Mouse (Mus musculus): ENCODE measurements around the gene Gm10181. TPM values are rescaled to one million over a fixed set of nuclear protein-coding genes. Genes with fewer than 3 reads are reported as not detected.

Gene Gm10181
- polyA plus RNA-seq, 1 experiment from 2014 or later = not detected

- ATAC-seq (ENCODE audit: insufficient read depth, low FRiP score, low TSS enrichment) = no peak
Observed at GRCm38 (mm10) chr9:25132253-25132652, 43.0 kb downstream of the Gm10181 start.

GRCm38 (mm10) chr9:25132920-25133319, 43.7 kb downstream of the Gm10181 start:
- H3K4me1 ChIP-seq (ENCODE audit: control insufficient read depth, insufficient read depth, low read length) = no peaks in the 10 kb centered on the region
- H3K9ac ChIP-seq (ENCODE audit: low read length) = no peak overlapping the region
- ATAC-seq (ENCODE audit: insufficient read depth, low FRiP score, low TSS enrichment) = no peak
- no peak overlapping the region for H3K27ac ChIP-seq (ENCODE audit: low read depth, low read length)
- H3K27me3 ChIP-seq (ENCODE audit: control insufficient read depth, insufficient read depth, low read length) = no peaks in the 10 kb centered on the region
- H3K9me3 ChIP-seq (ENCODE audit: control insufficient read depth, low read length) = no peaks in the 10 kb centered on the region
- H3K4me2 ChIP-seq (ENCODE audit: low read depth) = no peak overlapping the region
- no peaks in the 10 kb centered on the region; the same call in 1 of the 2 replicates for H3K36me3 ChIP-seq (ENCODE audit: control insufficient read depth, insufficient read depth, low read length)
- 80% methylated on average over 4 of the region's 4 CpGs for WGBS
- no peak for DNase-seq (ENCODE audit: low spot score)
- no peak overlapping the region for H3K4me3 ChIP-seq (ENCODE audit: low read depth, low read length)

More at GRCm38 (mm10) chr9:25132253-25132652, 43.0 kb downstream of the Gm10181 start:
- Histone ChIP-seq H3K4me2 (ENCODE audit: low read depth) (no peak overlapping the region), H3K4me3 (ENCODE audit: low read depth, low read length) (no peak overlapping the region), H3K36me3 (ENCODE audit: control insufficient read depth, insufficient read depth, low read length) (no peaks in the 10 kb centered on the region; the same call in 1 of the 2 replicates), H3K27ac (ENCODE audit: low read depth, low read length) (no peak overlapping the region), H3K4me1 (ENCODE audit: control insufficient read depth, insufficient read depth, low read length) (no peaks in the 10 kb centered on the region), H3K27me3 (ENCODE audit: control insufficient read depth, insufficient read depth, low read length) (no peaks in the 10 kb centered on the region), H3K9ac (ENCODE audit: low read length) (no peak overlapping the region), H3K9me3 (ENCODE audit: control insufficient read depth, low read length) (no peaks in the 10 kb centered on the region)
- no peak for DNase-seq (ENCODE audit: low spot score)

GRCm38 (mm10) chr9:25138900-25139299, 49.7 kb downstream of the Gm10181 start:
- H3K36me3 ChIP-seq (ENCODE audit: control insufficient read depth, insufficient read depth, low read length) = no peaks in the 10 kb centered on the region
- no peak for ATAC-seq (ENCODE audit: insufficient read depth, low FRiP score, low TSS enrichment)
- no peak overlapping the region for H3K9ac ChIP-seq (ENCODE audit: low read length)
- no peak overlapping the region for H3K4me3 ChIP-seq (ENCODE audit: low read depth, low read length)
- H3K4me2 ChIP-seq (ENCODE audit: low read depth) = no peak overlapping the region
- no peaks in the 10 kb centered on the region for H3K4me1 ChIP-seq (ENCODE audit: control insufficient read depth, insufficient read depth, low read length)
- DNase-seq (ENCODE audit: low spot score) = no peak
- 95% methylated on average over 1 of the region's 1 CpGs for WGBS
- no peak overlapping the region for H3K27ac ChIP-seq (ENCODE audit: low read depth, low read length)
- no peaks in the 10 kb centered on the region for H3K9me3 ChIP-seq (ENCODE audit: control insufficient read depth, low read length)
- no peaks in the 10 kb centered on the region for H3K27me3 ChIP-seq (ENCODE audit: control insufficient read depth, insufficient read depth, low read length)

Other genes starting within 250 kb of the Gm10181 start
- 32.5 and 33.4 TPM in 2 replicates for gene Herpud2, start 62.4 kb downstream of the Gm10181 start, polyA plus RNA-seq (2014; fragmentation: Nextera tagmentation; extraction: Ambion mirVana)
- 305 and 311 TPM in 2 replicates for gene Sept7, start 163.0 kb downstream of the Gm10181 start, polyA plus RNA-seq (2014; fragmentation: Nextera tagmentation; extraction: Ambion mirVana)